Mouse (Mus musculus): Measurements from ENCODE around the gene Vmn1r215. TPM values are rescaled to one million over a fixed set of nuclear protein-coding genes. Genes with fewer than 3 reads are reported as not detected.

Gene Vmn1r215
- total RNA-seq (2023), result not detected

DNA sequence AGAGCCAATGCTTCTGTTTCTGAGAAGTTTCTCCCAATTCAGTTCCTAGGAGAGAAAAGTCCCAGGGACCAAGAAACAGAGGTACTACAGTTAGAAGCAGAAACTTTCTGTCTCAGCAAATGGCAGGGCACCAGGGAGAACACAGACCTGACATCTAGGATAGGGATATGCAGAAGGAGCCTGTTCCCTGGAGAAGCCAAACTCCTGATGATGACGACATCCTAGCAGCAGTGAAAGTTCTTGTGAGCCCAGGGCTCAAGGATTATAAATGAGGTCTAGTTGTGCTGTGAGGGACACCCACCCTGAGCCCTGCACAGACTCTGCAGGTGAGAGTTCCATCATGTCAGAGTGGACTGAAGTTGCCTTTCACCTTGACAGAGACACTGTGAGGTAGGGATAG is at the start of gene Vmn1r215:
Vmn1r215 (plus strand) TSS at position 301 of the 400 bp plus-strand sequence.

DNA sequence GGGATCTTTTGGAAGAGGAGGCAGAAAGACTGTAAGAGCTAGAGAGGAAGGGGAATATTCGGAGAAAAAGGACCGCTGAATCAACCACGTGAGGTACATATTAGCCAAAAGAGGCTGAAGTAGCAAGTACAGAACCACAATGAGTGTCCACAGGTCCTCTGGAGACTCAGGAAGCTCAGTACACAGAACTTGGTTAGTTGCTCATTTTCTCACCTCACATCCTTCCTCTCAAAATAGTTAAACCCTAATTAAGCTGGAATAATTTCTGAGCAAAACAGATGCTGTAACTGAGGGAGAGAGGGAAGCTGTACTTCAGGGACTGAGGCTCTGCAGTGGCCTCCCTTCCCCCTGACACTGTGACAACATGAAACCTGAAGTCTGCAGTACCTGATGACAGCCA is 37.7 kb upstream of the Vmn1r215 start, which contains the start of gene Vmn1r214:
Vmn1r214 (plus strand) TSS at position 301 of the 400 bp plus-strand sequence.

DNA sequence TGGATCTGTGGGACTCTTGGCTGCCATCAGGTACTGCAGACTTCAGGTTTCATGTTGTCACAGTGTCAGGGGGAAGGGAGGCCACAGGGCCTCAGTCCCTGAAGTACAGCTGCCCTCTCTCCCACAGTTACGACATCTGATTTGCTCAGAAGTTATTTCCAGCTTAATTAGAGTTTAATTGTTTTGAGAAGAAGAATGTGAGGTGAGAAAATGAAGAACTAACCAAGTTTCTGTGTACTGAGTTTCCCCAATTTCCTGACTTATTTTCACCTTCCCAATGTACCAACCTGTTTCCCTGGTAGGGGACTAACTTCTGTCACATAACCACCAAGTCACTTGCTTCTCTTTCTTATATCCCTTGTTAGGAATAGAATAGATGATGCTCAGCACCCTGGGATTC is 50.3 kb downstream of the Vmn1r215 start, which contains the start of gene Vmn1r217:
Vmn1r217 (minus strand) TSS at position 101 of the 400 bp plus-strand sequence.

Other genes starting within 250 kb of the Vmn1r215 start
- gene Vmn1r210, start 236.7 kb upstream of the Vmn1r215 start, total RNA-seq (2023), result not detected
- gene Vmn1r211, start 210.5 kb upstream of the Vmn1r215 start, total RNA-seq (2023), result not detected
- not detected for gene Vmn1r212, start 183.8 kb upstream of the Vmn1r215 start, total RNA-seq (2023)
- not detected for gene Vmn1r213, start 60.4 kb upstream of the Vmn1r215 start, total RNA-seq (2023)
- not detected for gene Vmn1r214, start 37.6 kb upstream of the Vmn1r215 start, total RNA-seq (2023)
- gene Vmn1r217, start 50.2 kb downstream of the Vmn1r215 start, total RNA-seq (2023), result not detected
- gene Vmn1r218, start 65.1 kb downstream of the Vmn1r215 start, total RNA-seq (2023), result not detected
- gene Vmn1r219, start 91.3 kb downstream of the Vmn1r215 start, total RNA-seq (2023), result not detected
- not detected for gene Vmn1r220, start 120.0 kb downstream of the Vmn1r215 start, total RNA-seq (2023)
- gene Vmn1r221, start 146.1 kb downstream of the Vmn1r215 start, total RNA-seq (2023), result not detected
- gene Vmn1r222, start 167.9 kb downstream of the Vmn1r215 start, total RNA-seq (2023), result not detected
- not detected for gene Vmn1r223, start 179.1 kb downstream of the Vmn1r215 start, total RNA-seq (2023)

All from neutrophil, adult 59 days (primary cell).